Mouse (Mus musculus) 3134 (cell line): ENCODE results near the gene Lamb3.
"Not testable (repeated sequence)": the region's sequence is repeated elsewhere in the genome, so short reads cannot be mapped to it uniquely, and the experiment has no call there.

Experiments used
- DNase-seq: peaks from one replicate; pipeline ENCODE4 v3.0.0-alpha.2; 2011; ENCODE audit warnings: low spot score; ENCODE audit not compliant: insufficient read length; ENCODE audit errors: extremely low read depth

Gene Lamb3

DNA sequence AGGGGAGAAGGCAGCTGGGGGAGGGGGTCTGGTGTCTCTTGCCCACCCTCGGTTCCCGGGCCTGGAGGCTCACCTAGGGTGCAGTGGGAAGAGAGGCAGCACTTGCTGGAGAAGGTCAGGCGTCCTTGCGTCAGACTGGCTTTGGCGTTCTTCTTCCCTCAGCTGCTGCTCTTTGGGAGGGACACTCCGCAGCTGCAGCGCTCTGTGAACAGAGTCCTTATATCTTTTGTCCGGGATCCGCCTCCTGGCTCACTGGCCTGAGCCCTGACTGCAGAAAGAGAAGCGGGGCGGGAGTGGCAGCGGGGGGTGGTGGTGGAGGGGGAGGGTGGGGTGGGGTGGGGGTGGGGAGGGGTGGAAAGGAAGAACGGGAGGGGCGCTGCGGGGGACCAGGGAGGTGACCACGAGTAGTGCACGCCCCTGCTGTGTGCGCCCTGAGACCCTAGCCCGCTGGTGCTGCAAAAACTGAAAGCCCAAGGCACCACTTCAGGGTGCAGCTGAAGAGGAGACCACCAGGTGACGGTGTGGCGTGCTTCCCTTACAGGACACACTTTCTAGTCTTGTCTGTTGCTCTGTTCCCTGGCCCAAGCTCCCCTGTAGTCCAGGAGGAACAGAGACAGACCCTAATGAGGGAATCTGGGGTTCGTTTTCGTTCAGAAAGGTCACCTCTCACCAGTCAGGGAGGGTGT is 65.6 kb downstream of the Lamb3 start, which contains the start of gene G0s2:
G0s2 (minus strand) TSS at position 302 of the 686 bp plus-strand sequence.
- peak; percentile 51 for DNase-seq

GRCm38 (mm10) chr1:193274407-193275071 is 67.0 kb downstream of the Lamb3 start:
- no peak for DNase-seq

- DNase-seq, result no peak
These were observed 71.0 kb downstream of the Lamb3 start for GRCm38 (mm10) chr1:193278414-193279045.

DNA sequence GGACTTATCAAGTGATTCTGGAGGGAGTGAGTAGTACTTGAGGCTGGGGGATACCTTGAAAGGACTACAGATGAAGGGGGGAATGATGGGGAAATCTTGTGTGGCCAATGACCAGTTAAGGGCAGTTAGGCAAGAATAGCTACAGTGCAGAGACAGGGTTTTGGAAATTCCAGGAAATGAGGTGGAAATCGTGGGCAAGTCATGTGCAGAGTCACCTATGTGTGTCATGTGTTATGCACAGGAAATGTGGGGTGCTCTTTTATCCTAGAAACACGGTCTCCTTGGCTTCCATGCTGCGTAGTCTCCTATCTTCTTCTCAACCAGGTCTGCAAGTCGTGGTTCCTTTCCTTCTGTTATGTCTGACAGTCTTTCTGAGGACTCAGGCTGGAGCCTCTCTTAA is 72.0 kb downstream of the Lamb3 start:
- no peak for DNase-seq

DNA sequence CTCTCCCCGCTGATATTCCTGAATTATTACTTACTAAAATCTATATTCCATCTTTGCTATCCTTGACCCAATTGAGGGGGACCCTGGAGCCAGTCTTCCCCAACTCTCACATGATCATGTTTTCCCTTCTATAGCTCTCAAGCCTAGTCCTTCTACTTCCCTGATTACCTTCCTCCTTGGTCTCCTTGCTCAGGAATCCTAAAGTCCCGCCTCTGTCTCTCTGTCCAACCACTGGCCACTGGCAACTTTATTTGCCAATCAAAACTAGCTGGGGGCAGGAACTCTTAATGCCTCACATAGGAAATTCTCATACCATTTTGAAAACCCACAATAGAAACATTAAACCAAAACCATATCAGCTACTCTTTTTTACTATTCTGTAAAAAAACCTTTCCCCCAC is 73.8 kb downstream of the Lamb3 start:
- DNase-seq, result no peak

GRCm38 (mm10) chr1:193284228-193284779 is 76.8 kb downstream of the Lamb3 start:
- no peak for DNase-seq

- not testable (repeated sequence) for DNase-seq
These were observed 78.3 kb downstream of the Lamb3 start for GRCm38 (mm10) chr1:193285766-193286325.

DNA sequence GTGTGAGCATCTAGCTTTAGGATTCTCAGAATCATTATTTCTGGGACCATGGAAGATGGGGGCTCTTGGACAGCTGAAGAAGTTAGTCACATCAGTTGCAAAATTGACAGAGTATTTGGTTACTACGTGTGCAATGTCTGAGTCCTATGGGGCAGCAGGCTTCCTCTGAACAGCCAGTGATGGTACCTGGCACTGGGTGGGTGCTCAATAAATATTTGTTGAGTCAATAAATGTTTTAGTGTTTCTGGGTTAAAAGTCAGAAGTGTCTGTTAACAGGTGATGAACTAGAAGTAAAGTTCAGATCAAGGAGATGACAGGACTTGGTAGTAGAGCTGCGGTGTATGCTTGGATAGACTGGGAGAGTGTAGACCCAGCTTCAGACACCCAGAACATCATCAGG is 80.1 kb downstream of the Lamb3 start:
- DNase-seq, result no peak

GRCm38 (mm10) chr1:193289076-193289475 is 81.6 kb downstream of the Lamb3 start:
- no peak for DNase-seq

- DNase-seq, result no peak
These were observed 82.4 kb downstream of the Lamb3 start for GRCm38 (mm10) chr1:193289914-193290313.

DNA sequence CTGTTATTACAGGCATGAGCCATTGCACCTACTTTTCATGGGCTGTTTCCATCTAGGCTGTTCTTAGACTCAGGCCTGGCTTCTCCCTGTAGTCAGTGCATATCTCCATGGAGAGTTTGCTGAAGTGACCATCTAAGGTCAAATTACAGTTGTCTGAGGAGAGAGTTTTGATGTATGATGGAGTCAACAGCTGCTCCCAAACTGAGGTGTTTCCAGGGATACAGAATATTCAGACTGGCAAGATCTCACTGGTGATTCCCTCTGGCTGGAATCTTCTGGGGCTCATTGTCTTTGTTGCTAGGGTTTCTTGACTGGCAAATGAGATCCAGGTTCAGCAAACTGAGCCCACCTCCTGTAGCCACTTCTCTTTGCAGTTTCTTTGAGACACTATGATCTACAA is 83.2 kb downstream of the Lamb3 start:
- no peak for DNase-seq

GRCm38 (mm10) chr1:193293039-193293438 is 85.5 kb downstream of the Lamb3 start:
- no peak for DNase-seq

DNA sequence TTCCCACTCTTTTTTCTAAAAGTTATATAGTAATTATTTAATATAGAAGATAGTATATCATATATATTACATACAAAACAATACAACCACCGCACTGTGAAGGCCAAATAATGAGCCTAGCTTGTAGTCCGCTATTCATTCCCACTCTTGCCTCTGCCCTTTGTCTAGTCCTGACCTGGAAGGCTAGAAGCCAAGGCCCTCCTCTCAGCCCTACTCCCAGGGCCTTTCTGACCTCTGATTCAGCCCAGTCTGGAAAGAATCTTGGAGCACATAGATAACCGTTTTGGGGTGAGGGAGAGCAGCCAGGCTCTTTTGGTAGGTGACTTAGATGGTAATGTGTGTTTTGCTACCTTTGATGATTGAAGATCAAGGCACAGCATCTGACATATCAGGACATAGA is 86.4 kb downstream of the Lamb3 start:
- no peak for DNase-seq

- no peak for DNase-seq
These were observed 88.4 kb downstream of the Lamb3 start for GRCm38 (mm10) chr1:193295920-193296319.

- DNase-seq, result peak; percentile 46
These were observed 90.8 kb downstream of the Lamb3 start for GRCm38 (mm10) chr1:193298141-193298765.

GRCm38 (mm10) chr1:193299995-193300394 is 92.5 kb downstream of the Lamb3 start:
- DNase-seq, result no peak

DNA sequence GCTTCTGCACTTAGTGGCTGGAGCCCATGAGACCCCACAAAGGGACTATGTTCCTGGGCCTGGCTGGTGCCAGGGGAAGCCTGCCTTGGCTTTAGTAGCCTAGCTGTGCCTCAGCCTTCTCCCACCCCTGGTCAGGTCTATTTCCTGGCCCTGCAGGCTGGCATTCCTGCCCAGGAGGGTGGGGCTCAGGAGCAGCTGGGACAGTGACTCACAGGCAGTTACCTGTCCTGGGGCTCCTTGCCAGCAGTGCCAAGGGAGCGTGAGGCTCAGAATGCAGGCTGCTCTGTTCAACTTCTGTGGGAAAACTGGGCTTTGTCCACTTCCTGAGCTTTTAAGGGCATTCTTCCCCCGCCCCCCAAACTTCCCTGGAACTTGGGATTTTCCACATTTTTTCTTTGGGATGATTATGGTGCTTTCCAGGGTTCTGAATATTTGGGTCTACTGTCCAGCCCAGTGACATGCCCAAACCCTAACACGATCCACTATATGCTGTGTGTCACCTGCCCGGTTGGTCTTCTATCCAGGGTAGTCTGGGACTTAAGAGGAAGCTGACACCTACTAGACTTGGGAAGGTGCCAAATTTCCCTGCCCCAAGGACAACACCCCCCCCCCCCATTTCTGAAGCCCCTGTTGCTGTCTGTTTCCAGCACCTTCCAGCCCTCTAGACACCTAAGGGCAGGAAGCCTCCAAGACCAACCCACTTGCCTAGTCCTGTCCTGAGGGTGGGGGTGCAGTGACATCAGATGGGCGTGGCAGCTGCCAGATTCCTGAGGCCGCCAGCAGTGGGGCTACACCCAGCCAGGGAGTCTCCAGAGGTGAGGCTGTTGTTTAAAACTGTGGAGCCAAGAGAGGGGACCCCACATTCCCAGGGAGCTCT is 94.0 kb downstream of the Lamb3 start:
- DNase-seq, result peak; percentile 47

DNA sequence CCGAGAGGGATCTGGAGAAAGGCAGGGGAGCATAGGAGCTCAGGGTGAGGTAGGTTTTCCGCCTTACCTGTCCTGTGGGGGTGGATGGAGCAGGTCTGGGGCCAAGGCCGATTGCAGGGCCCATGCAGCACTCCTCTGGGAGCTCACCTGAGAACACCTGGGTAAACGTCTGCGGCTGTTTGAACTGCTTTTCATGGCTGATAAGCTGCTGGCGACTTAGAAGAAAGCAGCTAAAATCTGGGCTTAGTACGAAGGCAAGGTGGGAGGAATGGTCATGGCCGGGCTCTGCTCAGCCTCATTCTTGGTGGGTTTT is 94.5 kb downstream of the Lamb3 start:
- no peak for DNase-seq

- DNase-seq, result no peak
These were observed 95.6 kb downstream of the Lamb3 start for GRCm38 (mm10) chr1:193303096-193303495.

DNA sequence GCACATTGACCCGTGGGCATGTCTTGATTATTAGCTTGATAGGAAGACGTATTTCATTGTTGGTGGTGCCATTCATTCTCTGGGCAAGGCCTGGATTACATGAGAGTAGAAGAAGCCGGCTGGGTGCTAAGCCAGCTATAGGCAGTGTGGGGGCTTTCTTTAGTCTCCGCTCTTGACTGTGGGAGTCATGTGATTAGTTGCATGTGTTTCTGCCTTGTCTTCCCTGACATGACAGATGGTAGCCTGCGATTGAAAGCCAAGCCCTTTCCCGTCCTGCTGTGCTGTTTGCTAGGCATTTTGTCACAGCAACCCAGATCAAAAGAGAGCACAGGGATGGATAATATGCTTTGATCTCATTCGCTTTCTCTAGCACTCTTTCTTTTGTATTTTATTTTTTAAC is 97.9 kb downstream of the Lamb3 start:
- DNase-seq, result no peak
